Mouse (Mus musculus) stomach, embryonic 16.5 days (tissue): ENCODE data around the gene Mas1. TPM values are rescaled to one million over a fixed set of nuclear protein-coding genes. Genes with fewer than 3 reads are reported as not detected.

ENCODE experiments used
- ATAC-seq: fragments of 200-750 bp; cut with Nextera tagmentation; 2 replicates; pipeline ENCODE4 v1.8.0; 2017; ENCODE audit warnings: moderate number of reproducible peaks, moderate TSS enrichment; ENCODE audit not compliant: insufficient read depth, low FRiP score
- H3K27ac ChIP-seq: fragments of 300-500 bp; sonication (generic); 2 replicates; pipeline ENCODE4 v1.5.1; 2014; ENCODE audit warnings: low read length
- H3K27me3 ChIP-seq: fragments of 300-500 bp; sonication (generic); 2 replicates; pipeline ENCODE4 v1.6.1; 2014; ENCODE audit warnings: low read length, control low read depth, mixed read lengths; ENCODE audit not compliant: control insufficient read depth, insufficient read depth
- H3K36me3 ChIP-seq: fragments of 300-500 bp; sonication (generic); 2 replicates; pipeline ENCODE4 v1.6.1; 2014; ENCODE audit warnings: low read length; ENCODE audit not compliant: control insufficient read depth, insufficient read depth
- H3K4me1 ChIP-seq: fragments of 300-500 bp; sonication (generic); 2 replicates; pipeline ENCODE4 v1.6.1; 2014; ENCODE audit warnings: low read length, control low read depth, mixed read lengths; ENCODE audit not compliant: control insufficient read depth, insufficient read depth
- H3K4me2 ChIP-seq: fragments of 300-500 bp; sonication (generic); 2 replicates; pipeline ENCODE4 v1.6.1; 2014; ENCODE audit warnings: low read depth, low read length, mixed read lengths
- H3K4me3 ChIP-seq: fragments of 300-500 bp; sonication (generic); replicated peaks from 2 replicates; pipeline ENCODE4 v1.5.1; 2014; ENCODE audit warnings: mild to moderate bottlenecking, low read length
- H3K9ac ChIP-seq: fragments of 300-500 bp; sonication (generic); 2 replicates; pipeline ENCODE4 v1.6.1; 2014; ENCODE audit warnings: low read length
- H3K9me3 ChIP-seq: fragments of 300-500 bp; sonication (generic); replicated peaks from 2 replicates; pipeline ENCODE4 v1.6.1; 2016; ENCODE audit warnings: low read length, control low read depth; ENCODE audit not compliant: control insufficient read depth
- WGBS: fragments of 180-500 bp; shearing (Covaris S2); extraction: QIAGEN DNeasy Blood & Tissue Kit; methylation state at CpG from one replicate; pipeline ENCODE4 v1.1.7; 2014; 5-methylcytosine and 5-hydroxymethylcytosine counted together
- polyA plus RNA-seq: library from polyadenylated mRNA; unstranded; fragments of >200 nt; fragmentation: Nextera tagmentation; extraction: Ambion mirVana; gene quantifications from 2 replicates; pipeline ENCODE4 v1.2.1, GENCODE M21; 2015

The Mas1 gene
- polyA plus RNA-seq, 1 experiment from 2014 or later, result 0.84 TPM

GRCm38 (mm10) chr17:12858072-12858471, 9.9 kb downstream of the Mas1 start:
- Histone ChIP-seq H3K27me3 (no peaks in the 10 kb centered on the region), H3K36me3 (no peaks in the 10 kb centered on the region), H3K9ac (no peak overlapping the region), H3K4me2 (no peak overlapping the region), H3K27ac (no peak overlapping the region), H3K9me3 (no peaks in the 10 kb centered on the region), H3K4me1 (no peaks in the 10 kb centered on the region), H3K4me3 (no peak overlapping the region)
- ATAC-seq, result no peak
- 51% methylated on average over 4 of the region's 4 CpGs for WGBS

DNA sequence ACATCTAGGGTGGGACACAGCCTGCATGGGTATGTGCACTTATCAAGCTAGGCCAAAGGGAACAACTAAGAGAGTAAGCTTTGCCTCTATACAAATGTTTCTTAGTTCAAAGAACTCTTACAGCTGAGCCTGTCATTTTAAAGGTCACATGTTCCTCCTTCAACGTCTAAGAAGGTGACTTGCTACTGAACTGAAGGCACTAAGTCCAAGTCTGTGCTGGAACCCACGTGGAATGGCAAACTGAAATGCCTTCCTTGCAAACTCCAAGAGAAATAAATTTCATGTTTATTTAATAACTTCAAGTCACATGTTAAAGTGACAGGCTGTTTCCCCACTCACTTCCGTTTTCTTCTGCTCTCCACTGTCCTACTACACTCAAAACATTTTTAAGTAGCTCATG, 10.5 kb downstream of the Mas1 start:
- no peaks in the 10 kb centered on the region for H3K27me3 ChIP-seq
- no peak overlapping the region for H3K4me3 ChIP-seq
- no peak overlapping the region for H3K9ac ChIP-seq
- no peaks in the 10 kb centered on the region for H3K9me3 ChIP-seq
- H3K27ac ChIP-seq, result no peak overlapping the region
- no peak overlapping the region for H3K4me2 ChIP-seq
- 33% methylated on average over 3 of the region's 3 CpGs for WGBS
- ATAC-seq, result no peak
- H3K36me3 ChIP-seq, result no peaks in the 10 kb centered on the region
- no peaks in the 10 kb centered on the region for H3K4me1 ChIP-seq

- 91% methylated on average over 11 of the region's 11 CpGs for WGBS
- H3K27ac ChIP-seq, result no peak overlapping the region
- H3K4me3 ChIP-seq, result no peak overlapping the region
These were observed 13.6 kb downstream of the Mas1 start for GRCm38 (mm10) chr17:12854386-12854785.

GRCm38 (mm10) chr17:12853821-12854220, 14.1 kb downstream of the Mas1 start:
- no peak overlapping the region for H3K4me3 ChIP-seq
- no peak for ATAC-seq
- no peak overlapping the region for H3K9ac ChIP-seq
- H3K27ac ChIP-seq, result no peak overlapping the region
- 89% methylated on average over 2 of the region's 2 CpGs for WGBS
- no peaks in the 10 kb centered on the region for H3K4me1 ChIP-seq
- H3K9me3 ChIP-seq, result no peaks in the 10 kb centered on the region
- no peaks in the 10 kb centered on the region for H3K27me3 ChIP-seq
- no peak overlapping the region for H3K4me2 ChIP-seq
- H3K36me3 ChIP-seq, result no peaks in the 10 kb centered on the region

More at GRCm38 (mm10) chr17:12854386-12854785, 13.6 kb downstream of the Mas1 start:
- Histone ChIP-seq H3K4me1 (no peaks in the 10 kb centered on the region), H3K9me3 (no peaks in the 10 kb centered on the region), H3K9ac (no peak overlapping the region), H3K27me3 (no peaks in the 10 kb centered on the region), H3K4me2 (no peak overlapping the region), H3K36me3 (no peaks in the 10 kb centered on the region)
- no peak for ATAC-seq

GRCm38 (mm10) chr17:12851689-12852088, 16.3 kb downstream of the Mas1 start:
- no peaks in the 10 kb centered on the region for H3K27me3 ChIP-seq
- H3K4me3 ChIP-seq, result no peak overlapping the region
- ATAC-seq, result no peak
- H3K4me1 ChIP-seq, result 0 out of 2 replicates have a peak, but pooled peaks cover under 1% of the 10 kb centered on the region
- H3K9ac ChIP-seq, result no peak overlapping the region
- H3K9me3 ChIP-seq, result no peaks in the 10 kb centered on the region
- WGBS, result 78% methylated on average over 11 of the region's 11 CpGs
- no peak overlapping the region for H3K4me2 ChIP-seq
- no peaks in the 10 kb centered on the region for H3K36me3 ChIP-seq
- no peak overlapping the region for H3K27ac ChIP-seq

DNA sequence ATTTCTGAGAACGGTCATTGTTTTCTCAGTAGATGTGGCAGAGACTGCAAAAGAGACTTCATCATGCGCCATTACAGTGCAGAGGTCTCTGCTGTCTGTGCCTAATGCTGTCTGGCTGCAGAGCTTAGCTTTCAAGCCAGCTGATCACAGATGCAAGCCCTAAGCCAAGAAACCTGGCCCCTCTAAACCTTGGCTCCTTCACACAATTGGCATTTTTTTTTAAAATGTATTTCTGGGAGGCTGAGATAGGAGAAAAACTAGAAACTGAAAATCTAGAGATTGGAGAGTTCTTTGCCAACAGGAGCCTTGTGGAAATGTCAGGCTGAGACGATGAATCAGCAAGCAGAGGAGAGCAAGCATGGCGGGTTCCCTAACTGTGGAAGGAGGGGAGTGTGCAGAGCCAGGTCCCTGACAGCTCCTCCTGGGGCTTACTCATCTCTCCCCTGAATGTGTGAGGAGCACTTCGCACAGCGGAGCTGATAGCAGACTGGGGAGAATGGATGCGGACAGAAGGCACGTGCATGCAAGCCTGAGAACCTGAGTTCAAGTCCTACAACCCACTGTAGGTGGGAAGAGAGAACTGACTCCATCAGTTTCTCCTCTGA, 18.1 kb downstream of the Mas1 start:
- H3K9ac ChIP-seq, result no peak overlapping the region
- no peaks in the 10 kb centered on the region for H3K27me3 ChIP-seq
- no peak overlapping the region for H3K4me2 ChIP-seq
- H3K9me3 ChIP-seq, result no peaks in the 10 kb centered on the region
- H3K36me3 ChIP-seq, result no peaks in the 10 kb centered on the region
- peaks cover 8% of the 10 kb centered on the region for H3K4me1 ChIP-seq
- H3K27ac ChIP-seq, result no peak overlapping the region
- ATAC-seq, result no peak
- 83% methylated on average over 8 of the region's 8 CpGs for WGBS
- H3K4me3 ChIP-seq, result no peak overlapping the region

DNA sequence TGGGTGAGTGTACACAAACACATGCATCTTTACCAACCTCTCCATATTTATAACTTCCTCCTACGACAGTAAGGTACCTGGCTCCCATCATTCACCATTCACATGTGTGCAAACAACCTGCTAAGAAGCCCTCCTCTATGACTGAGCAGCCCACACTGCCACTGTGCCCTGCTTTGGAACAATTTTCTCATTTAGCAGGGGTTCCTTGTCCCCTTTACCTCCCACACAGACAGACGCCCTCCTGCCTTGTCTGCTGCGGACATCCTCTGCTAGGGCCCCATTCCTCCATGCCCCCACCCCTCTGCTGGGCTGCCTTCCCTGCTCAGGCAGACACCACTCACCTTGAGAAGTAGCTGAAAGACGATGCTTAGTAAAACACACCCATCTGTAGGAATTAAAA, 20.2 kb downstream of the Mas1 start:
- no peak for ATAC-seq
- 64% methylated on average over 4 of the region's 4 CpGs for WGBS
- Histone ChIP-seq H3K4me3 (no peak overlapping the region), H3K27ac (no peak overlapping the region), H3K9ac (no peak overlapping the region), H3K9me3 (no peaks in the 10 kb centered on the region), H3K4me1 (peaks cover 8% of the 10 kb centered on the region), H3K27me3 (no peaks in the 10 kb centered on the region), H3K36me3 (no peaks in the 10 kb centered on the region), H3K4me2 (no peak overlapping the region)

- Histone ChIP-seq H3K27me3 (no peaks in the 10 kb centered on the region), H3K36me3 (no peaks in the 10 kb centered on the region), H3K27ac (no peak overlapping the region), H3K4me2 (no peak overlapping the region), H3K4me3 (no peak overlapping the region), H3K4me1 (peaks cover 8% of the 10 kb centered on the region), H3K9ac (no peak overlapping the region), H3K9me3 (no peaks in the 10 kb centered on the region)
- WGBS, result 79% methylated on average over 5 of the region's 5 CpGs
- ATAC-seq, result no peak
These were observed 21.5 kb downstream of the Mas1 start for GRCm38 (mm10) chr17:12846474-12846873.

- ATAC-seq, result no peak; the same call in 1 of the 2 replicates
- Histone ChIP-seq H3K4me1 (peaks cover 8% of the 10 kb centered on the region), H3K27me3 (no peaks in the 10 kb centered on the region), H3K4me3 (no peak overlapping the region), H3K9ac (no peak overlapping the region), H3K27ac (no peak overlapping the region), H3K9me3 (no peaks in the 10 kb centered on the region), H3K36me3 (no peaks in the 10 kb centered on the region), H3K4me2 (no peak overlapping the region)
- WGBS, result 19% methylated on average over 5 of the region's 5 CpGs
These were observed 22.1 kb downstream of the Mas1 start for GRCm38 (mm10) chr17:12845862-12846261.
